Mouse (Mus musculus): Measurements from ENCODE around the gene 4930415O20Rik. TPM values are rescaled to one million over a fixed set of nuclear protein-coding genes. Genes with fewer than 3 reads are reported as not detected.
A peak's percentile ranks its signal among the peaks of the same experiment; 100 is the strongest.

Gene 4930415O20Rik
- polyA plus RNA-seq, 1 experiment from 2014 or later = 0.29 TPM

DNA sequence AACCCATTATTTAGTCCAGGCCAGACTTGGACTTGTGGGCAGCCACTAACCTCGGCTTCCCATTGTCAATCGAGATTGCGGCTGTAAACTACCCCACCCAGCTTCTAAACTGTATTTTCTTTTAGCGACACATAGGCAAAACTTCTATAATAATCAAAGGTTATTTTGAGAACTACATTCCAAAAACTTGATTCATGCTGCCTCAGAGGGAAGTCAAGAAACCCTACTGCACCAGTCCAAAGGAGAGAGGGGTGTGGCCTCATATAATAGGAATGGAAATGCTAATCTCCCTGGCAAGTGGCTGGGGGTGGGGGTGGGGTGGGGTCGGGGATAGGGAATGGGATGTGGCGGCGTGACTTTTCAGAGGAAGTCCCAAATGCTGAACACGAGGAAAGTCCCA is 55.3 kb downstream of the 4930415O20Rik start:
- WGBS = 34% methylated on average over 8 of the region's 8 CpGs
- no peaks in the 10 kb centered on the region for H3K36me3 ChIP-seq (ENCODE audit: control insufficient read depth, insufficient read depth, low read length)
- H3K9ac ChIP-seq (ENCODE audit: low read length) = no peak overlapping the region
- no peak overlapping the region for H3K27ac ChIP-seq (replicated peaks; ENCODE audit: low read depth, low read length)
- H3K4me1 ChIP-seq (ENCODE audit: control insufficient read depth, insufficient read depth, low read length) = peaks cover 11% of the 10 kb centered on the region
- no peak for ATAC-seq (ENCODE audit: insufficient number of reproducible peaks, low FRiP score, low TSS enrichment, low read depth)
- H3K4me3 ChIP-seq (ENCODE audit: low read depth, low read length) = no peak overlapping the region
- H3K4me2 ChIP-seq (ENCODE audit: low read depth, severe bottlenecking) = no peak overlapping the region
- no peaks in the 10 kb centered on the region for H3K9me3 ChIP-seq (ENCODE audit: control insufficient read depth, low read length)
- no peak for DNase-seq (ENCODE audit: low spot score)
- H3K27me3 ChIP-seq (ENCODE audit: control insufficient read depth, insufficient read depth, low read length) = peaks cover 11% of the 10 kb centered on the region

DNA sequence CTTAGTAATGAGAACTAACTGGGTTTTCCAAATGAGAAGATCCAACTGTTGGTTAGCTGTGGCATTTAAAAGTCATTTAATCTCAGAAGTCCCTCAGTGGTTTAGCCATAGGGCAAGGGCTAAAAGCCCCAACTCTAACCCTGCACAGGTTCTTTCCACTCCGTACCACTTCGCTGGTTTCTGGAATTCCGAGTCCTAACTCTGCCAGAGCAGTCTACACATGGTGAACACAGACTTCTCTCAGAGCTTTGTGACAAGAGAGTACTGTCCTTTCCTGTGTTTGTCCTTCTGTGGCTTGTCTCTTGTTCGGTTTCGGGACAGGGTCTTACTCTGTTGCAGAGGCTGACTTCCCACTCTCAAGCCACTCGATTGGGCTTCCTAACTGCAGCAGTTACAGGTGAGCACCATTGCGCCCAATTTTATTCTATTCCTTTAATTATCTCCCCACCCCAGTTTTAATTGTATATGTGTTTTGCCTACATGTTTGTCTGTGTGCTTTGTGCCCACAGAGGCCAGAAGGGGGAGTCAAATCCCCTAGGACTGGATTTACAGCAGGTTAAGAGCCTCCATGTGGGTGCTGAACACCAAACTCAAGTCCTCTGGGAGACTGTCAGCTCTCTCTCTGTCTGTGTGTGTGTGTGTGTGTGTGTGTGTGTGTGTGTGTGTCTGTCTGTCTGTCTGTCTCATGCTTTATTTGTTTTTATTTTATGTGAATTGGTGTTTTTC is 55.8 kb downstream of the 4930415O20Rik start:
- H3K36me3 ChIP-seq (ENCODE audit: control insufficient read depth, insufficient read depth, low read length) = no peaks in the 10 kb centered on the region
- peaks cover 16% of the 10 kb centered on the region for H3K27me3 ChIP-seq (ENCODE audit: control insufficient read depth, insufficient read depth, low read length)
- no peak for ATAC-seq (ENCODE audit: insufficient number of reproducible peaks, low FRiP score, low TSS enrichment, low read depth)
- no peak overlapping the region for H3K9ac ChIP-seq (ENCODE audit: low read length)
- no peaks in the 10 kb centered on the region for H3K9me3 ChIP-seq (ENCODE audit: control insufficient read depth, low read length)
- H3K27ac ChIP-seq (replicated peaks; ENCODE audit: low read depth, low read length) = no peak overlapping the region
- DNase-seq (ENCODE audit: low spot score) = no peak
- no peak overlapping the region for H3K4me3 ChIP-seq (ENCODE audit: low read depth, low read length)
- peaks cover 11% of the 10 kb centered on the region for H3K4me1 ChIP-seq (ENCODE audit: control insufficient read depth, insufficient read depth, low read length)
- H3K4me2 ChIP-seq (ENCODE audit: low read depth, severe bottlenecking) = no peak overlapping the region
- WGBS = 85% methylated on average over 7 of the region's 7 CpGs

DNA sequence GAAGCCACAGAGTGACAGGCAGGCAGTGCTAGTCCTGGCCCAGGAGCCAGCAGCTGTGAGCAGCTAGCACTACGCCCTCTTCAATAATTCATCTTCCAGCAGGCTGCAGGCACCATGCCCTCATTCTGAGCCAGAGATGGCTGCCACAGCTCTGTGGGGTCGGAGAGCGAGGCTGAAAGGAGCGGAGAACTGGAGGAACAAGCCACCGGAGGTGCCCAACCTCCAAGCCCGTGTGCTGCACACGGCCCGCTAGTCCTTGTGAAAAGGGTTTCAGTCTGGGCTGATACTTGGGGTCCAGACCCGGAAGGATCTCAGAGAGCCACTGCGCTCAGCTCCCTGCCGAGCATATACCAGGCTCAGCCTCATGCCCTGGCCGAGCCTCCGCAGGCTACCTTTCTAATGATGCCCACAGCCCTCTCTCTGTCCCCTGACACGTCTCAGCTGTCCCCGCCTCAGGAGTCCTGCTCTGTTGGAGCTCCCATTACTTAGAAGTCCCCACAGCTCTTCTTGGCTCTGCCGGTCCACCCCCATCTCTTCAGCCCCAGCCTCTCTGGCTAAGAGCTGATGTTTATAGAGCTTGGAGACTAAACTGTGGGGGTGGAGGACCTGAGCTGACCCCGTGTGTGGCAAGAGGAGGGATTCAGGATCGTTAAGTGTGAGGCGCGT is 57.9 kb downstream of the 4930415O20Rik start:
- H3K4me1 ChIP-seq (ENCODE audit: control insufficient read depth, insufficient read depth, low read length) = peaks cover 23% of the 10 kb centered on the region
- no peak overlapping the region for H3K4me3 ChIP-seq (ENCODE audit: low read depth, low read length)
- DNase-seq (ENCODE audit: low spot score) (peak; percentile 66), ATAC-seq (ENCODE audit: insufficient number of reproducible peaks, low FRiP score, low TSS enrichment, low read depth) (0 out of 2 replicates have a peak, but pooled peaks have one; percentile 7)
- H3K9me3 ChIP-seq (ENCODE audit: control insufficient read depth, low read length) = no peaks in the 10 kb centered on the region
- no peak overlapping the region for H3K27ac ChIP-seq (replicated peaks; ENCODE audit: low read depth, low read length)
- H3K36me3 ChIP-seq (ENCODE audit: control insufficient read depth, insufficient read depth, low read length) = no peaks in the 10 kb centered on the region
- peak overlapping the region; percentile 4 for H3K4me2 ChIP-seq (ENCODE audit: low read depth, severe bottlenecking)
- WGBS = 12% methylated on average over 20 of the region's 20 CpGs
- peak overlapping the region; percentile 45; the same call in 1 of the 2 replicates for H3K9ac ChIP-seq (ENCODE audit: low read length)
- H3K27me3 ChIP-seq (ENCODE audit: control insufficient read depth, insufficient read depth, low read length) = peaks cover 28% of the 10 kb centered on the region

DNA sequence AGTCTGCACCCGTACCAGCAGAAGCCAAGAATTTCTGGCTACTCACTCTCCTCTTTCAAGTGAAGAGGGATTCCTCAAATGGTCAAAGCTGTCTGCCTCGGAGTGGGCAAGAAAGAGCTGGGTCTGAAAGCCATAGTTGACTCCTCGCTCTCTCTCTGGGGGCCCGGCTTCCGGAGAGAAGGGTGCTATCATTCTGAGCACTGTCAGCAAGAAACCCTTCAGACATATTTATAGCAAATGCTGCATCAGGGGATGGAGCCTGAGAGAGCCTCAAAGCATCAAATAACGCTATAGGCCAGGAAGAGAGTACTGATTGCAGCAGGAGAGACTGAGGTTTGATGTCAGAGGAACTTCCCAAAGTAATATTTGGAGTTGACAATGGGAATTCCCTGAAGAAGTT is 58.7 kb downstream of the 4930415O20Rik start:
- H3K36me3 ChIP-seq (ENCODE audit: control insufficient read depth, insufficient read depth, low read length) = no peaks in the 10 kb centered on the region
- 48% methylated on average over 6 of the region's 6 CpGs for whole genome bisulfite sequencing
- DNase-seq (ENCODE audit: low spot score) (no peak), ATAC-seq (ENCODE audit: insufficient number of reproducible peaks, low FRiP score, low TSS enrichment, low read depth) (no peak)
- peaks cover 35% of the 10 kb centered on the region for H3K27me3 ChIP-seq (ENCODE audit: control insufficient read depth, insufficient read depth, low read length)
- no peak overlapping the region for H3K27ac ChIP-seq (replicated peaks; ENCODE audit: low read depth, low read length)
- peaks cover 29% of the 10 kb centered on the region for H3K4me1 ChIP-seq (ENCODE audit: control insufficient read depth, insufficient read depth, low read length)
- no peak overlapping the region for H3K4me3 ChIP-seq (ENCODE audit: low read depth, low read length)
- no peak overlapping the region for H3K4me2 ChIP-seq (ENCODE audit: low read depth, severe bottlenecking)
- no peak overlapping the region; the same call in 1 of the 2 replicates for H3K9ac ChIP-seq (ENCODE audit: low read length)
- no peaks in the 10 kb centered on the region for H3K9me3 ChIP-seq (ENCODE audit: control insufficient read depth, low read length)

DNA sequence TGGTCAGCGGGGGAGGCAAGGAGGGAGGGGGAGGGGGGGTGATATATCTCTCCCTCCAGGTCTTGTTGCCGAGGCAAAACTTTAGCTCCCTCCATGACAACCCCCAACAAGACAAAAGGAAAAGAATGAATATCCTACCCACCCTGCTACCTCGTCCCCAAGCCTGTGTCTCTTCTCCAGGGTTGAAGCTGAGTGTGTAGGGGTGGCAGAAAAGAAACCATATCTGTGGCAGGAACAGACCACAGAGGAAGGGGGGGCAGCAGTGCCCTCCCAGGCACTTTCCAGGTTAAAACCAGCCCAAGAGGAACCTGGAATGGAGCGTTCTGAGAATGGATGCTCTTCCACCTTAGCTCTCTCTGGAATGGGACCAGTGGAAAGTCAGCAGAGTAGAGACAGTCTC is 59.7 kb downstream of the 4930415O20Rik start, which contains the start of gene Cacnb3:
Gene Cacnb3 (plus strand): TSS at position 301 of the 400 bp plus-strand sequence.
- DNase-seq (ENCODE audit: low spot score) = no peak
- WGBS = 44% methylated on average over 4 of the region's 4 CpGs
- no peaks in the 10 kb centered on the region for H3K9me3 ChIP-seq (ENCODE audit: control insufficient read depth, low read length)
- ATAC-seq (ENCODE audit: insufficient number of reproducible peaks, low FRiP score, low TSS enrichment, low read depth) = no peak
- H3K36me3 ChIP-seq (ENCODE audit: control insufficient read depth, insufficient read depth, low read length) = no peaks in the 10 kb centered on the region
- H3K27me3 ChIP-seq (ENCODE audit: control insufficient read depth, insufficient read depth, low read length) = peaks cover 40% of the 10 kb centered on the region
- H3K9ac ChIP-seq (ENCODE audit: low read length) = peak within 1 kb of the TSS; percentile 56; the same call in 1 of the 2 replicates
- peaks cover 32% of the 10 kb centered on the region for H3K4me1 ChIP-seq (ENCODE audit: control insufficient read depth, insufficient read depth, low read length)
- H3K27ac ChIP-seq (replicated peaks; ENCODE audit: low read depth, low read length) = no peak within 1 kb of the TSS
- peak within 1 kb of the TSS; percentile 99 for H3K4me2 ChIP-seq (ENCODE audit: low read depth, severe bottlenecking)
- peak within 1 kb of the TSS; percentile 43; the same call in 1 of the 2 replicates for H3K4me3 ChIP-seq (ENCODE audit: low read depth, low read length)

DNA sequence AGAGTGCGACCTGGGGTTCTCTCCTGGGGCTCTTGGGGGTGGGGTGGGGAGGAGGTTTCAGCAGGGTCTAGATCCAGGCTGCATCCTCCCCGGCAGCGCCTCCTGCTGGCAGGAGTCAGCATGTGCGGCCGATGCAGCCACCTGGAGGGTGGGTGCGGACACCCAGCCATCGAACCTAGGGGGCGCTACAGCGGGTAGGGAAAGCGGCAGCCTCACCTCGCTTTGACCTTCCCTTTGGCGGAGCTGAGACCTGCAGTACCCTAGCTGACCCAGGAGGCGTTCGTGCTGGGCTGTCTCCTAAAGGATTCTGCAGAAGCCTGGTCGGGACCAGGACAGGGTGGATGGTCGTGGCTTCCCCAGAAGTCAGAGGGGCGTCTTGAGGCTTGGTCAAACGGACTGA is 60.7 kb downstream of the 4930415O20Rik start:
- Histone ChIP-seq H3K36me3 (ENCODE audit: control insufficient read depth, insufficient read depth, low read length) (no peaks in the 10 kb centered on the region), H3K4me1 (ENCODE audit: control insufficient read depth, insufficient read depth, low read length) (peaks cover 36% of the 10 kb centered on the region), H3K27me3 (ENCODE audit: control insufficient read depth, insufficient read depth, low read length) (peaks cover 44% of the 10 kb centered on the region), H3K4me3 (ENCODE audit: low read depth, low read length) (peak overlapping the region; percentile 43; the same call in 1 of the 2 replicates), H3K27ac (replicated peaks; ENCODE audit: low read depth, low read length) (no peak overlapping the region), H3K9me3 (ENCODE audit: control insufficient read depth, low read length) (no peaks in the 10 kb centered on the region), H3K9ac (ENCODE audit: low read length) (peak overlapping the region; percentile 56), H3K4me2 (ENCODE audit: low read depth, severe bottlenecking) (peak overlapping the region; percentile 99)
- ATAC-seq (ENCODE audit: insufficient number of reproducible peaks, low FRiP score, low TSS enrichment, low read depth) (0 out of 2 replicates have a peak, but pooled peaks have one; percentile 4), DNase-seq (ENCODE audit: low spot score) (peak; percentile 93)
- 1% methylated on average over 18 of the region's 18 CpGs for WGBS

DNA sequence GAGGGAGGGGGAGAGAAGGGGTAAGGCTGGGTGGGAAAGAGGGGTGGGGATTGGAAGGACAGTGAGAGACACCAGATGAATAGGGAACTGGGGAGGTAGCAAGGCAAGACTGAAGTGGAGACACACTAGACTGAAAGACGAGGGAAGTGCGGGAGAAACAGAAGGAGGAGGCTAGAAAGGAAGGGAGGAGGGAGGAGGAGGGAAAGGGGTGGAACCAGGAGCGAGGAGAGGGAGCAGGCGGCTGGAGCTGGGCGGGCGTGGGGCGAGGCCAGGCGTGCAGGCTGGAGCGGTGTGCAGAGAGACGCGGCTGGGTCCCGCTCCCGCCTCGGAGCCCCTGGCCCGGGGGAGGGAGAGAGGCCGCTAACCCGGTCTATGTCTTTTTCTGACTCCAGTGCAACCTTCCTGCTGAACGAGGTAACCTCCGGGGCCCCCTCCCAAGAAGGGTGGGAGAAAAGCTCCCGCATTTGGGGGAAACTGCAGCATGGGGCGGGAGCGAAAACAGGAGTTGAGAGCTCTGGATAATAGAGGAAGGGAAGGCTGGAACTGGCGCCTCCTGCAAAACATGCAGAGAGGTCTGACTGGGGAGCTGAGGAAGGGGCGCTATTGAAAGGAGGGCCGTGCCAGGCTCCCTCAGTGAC is 61.4 kb downstream of the 4930415O20Rik start:
- H3K4me1 ChIP-seq (ENCODE audit: control insufficient read depth, insufficient read depth, low read length) = peaks cover 36% of the 10 kb centered on the region
- no peak overlapping the region for H3K27ac ChIP-seq (replicated peaks; ENCODE audit: low read depth, low read length)
- peak overlapping the region; percentile 56 for H3K9ac ChIP-seq (ENCODE audit: low read length)
- H3K27me3 ChIP-seq (ENCODE audit: control insufficient read depth, insufficient read depth, low read length) = peaks cover 49% of the 10 kb centered on the region
- WGBS = under 1% methylated on average over 25 of the region's 25 CpGs
- no peaks in the 10 kb centered on the region for H3K36me3 ChIP-seq (ENCODE audit: control insufficient read depth, insufficient read depth, low read length)
- H3K4me2 ChIP-seq (ENCODE audit: low read depth, severe bottlenecking) = peak overlapping the region; percentile 99
- DNase-seq (ENCODE audit: low spot score) (peak; percentile 79), ATAC-seq (ENCODE audit: insufficient number of reproducible peaks, low FRiP score, low TSS enrichment, low read depth) (peak; percentile 58)
- no peaks in the 10 kb centered on the region for H3K9me3 ChIP-seq (ENCODE audit: control insufficient read depth, low read length)
- peak overlapping the region; percentile 43 for H3K4me3 ChIP-seq (ENCODE audit: low read depth, low read length)

DNA sequence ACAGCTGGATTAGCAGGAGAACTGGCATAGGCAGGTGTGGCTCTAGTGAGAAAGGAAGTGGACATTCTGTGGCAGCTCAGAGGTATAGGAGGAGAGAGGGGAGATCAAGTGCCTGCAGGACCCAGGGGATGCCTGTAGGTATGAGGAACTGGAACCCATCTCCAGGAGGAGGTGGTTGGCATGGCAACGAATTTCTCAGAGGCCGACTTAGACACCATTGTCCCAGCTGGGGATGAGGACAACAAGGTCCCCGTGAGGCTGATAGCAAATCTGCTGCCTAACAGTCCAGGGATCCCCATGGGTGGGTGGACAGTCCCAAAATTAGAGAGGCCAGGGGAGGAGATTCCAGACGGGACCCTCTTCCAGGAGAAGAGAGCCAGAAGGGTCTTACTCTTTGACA is 62.1 kb downstream of the 4930415O20Rik start:
- Histone ChIP-seq H3K27ac (replicated peaks; ENCODE audit: low read depth, low read length) (0 out of 2 replicates have a peak overlapping the region, but pooled peaks have one; percentile 21), H3K9me3 (ENCODE audit: control insufficient read depth, low read length) (no peaks in the 10 kb centered on the region), H3K4me2 (ENCODE audit: low read depth, severe bottlenecking) (peak overlapping the region; percentile 99), H3K27me3 (ENCODE audit: control insufficient read depth, insufficient read depth, low read length) (peaks cover 49% of the 10 kb centered on the region), H3K9ac (ENCODE audit: low read length) (peak overlapping the region; percentile 56; the same call in 1 of the 2 replicates), H3K4me1 (ENCODE audit: control insufficient read depth, insufficient read depth, low read length) (peaks cover 36% of the 10 kb centered on the region), H3K36me3 (ENCODE audit: control insufficient read depth, insufficient read depth, low read length) (no peaks in the 10 kb centered on the region), H3K4me3 (ENCODE audit: low read depth, low read length) (peak overlapping the region; percentile 43)
- WGBS = 1% methylated on average over 4 of the region's 4 CpGs
- ATAC-seq (ENCODE audit: insufficient number of reproducible peaks, low FRiP score, low TSS enrichment, low read depth) (no peak), DNase-seq (ENCODE audit: low spot score) (no peak)
